Mouse (Mus musculus) limb, embryonic 11.5 days (tissue): ENCODE data around the gene H13. TPM values are rescaled to one million over a fixed set of nuclear protein-coding genes. Genes with fewer than 3 reads are reported as not detected.

Experiments
- ATAC-seq: fragments of 200-750 bp; cut with Nextera tagmentation; 2 replicates; pipeline ENCODE4 v1.8.0; 2017; ENCODE audit warnings: low read depth; ENCODE audit not compliant: insufficient number of reproducible peaks, low FRiP score, low TSS enrichment
- DNase-seq: peaks from one replicate; pipeline ENCODE4 v3.0.0-alpha.2; 2015; ENCODE audit warnings: low spot score
- H3K27ac ChIP-seq: fragments of 300-500 bp; sonication (generic); replicated peaks from 2 replicates; pipeline ENCODE4 v1.5.1; 2014; ENCODE audit warnings: low read depth, mild to moderate bottlenecking, low read length
- H3K27me3 ChIP-seq: fragments of 300-500 bp; sonication (generic); 2 replicates; pipeline ENCODE4 v1.6.1; 2014; ENCODE audit warnings: mild to moderate bottlenecking, low read length, mixed read lengths; ENCODE audit not compliant: control insufficient read depth, insufficient read depth
- H3K36me3 ChIP-seq: fragments of 300-500 bp; sonication (generic); 2 replicates; pipeline ENCODE4 v1.6.1; 2014; ENCODE audit warnings: mild to moderate bottlenecking, low read length, moderate library complexity, mixed read lengths; ENCODE audit not compliant: control insufficient read depth, insufficient read depth
- H3K4me1 ChIP-seq: fragments of 300-500 bp; sonication (generic); 2 replicates; pipeline ENCODE4 v1.6.1; 2014; ENCODE audit warnings: low read length, mixed read lengths; ENCODE audit not compliant: control insufficient read depth, insufficient read depth
- H3K4me2 ChIP-seq: fragments of 300-500 bp; sonication (generic); 2 replicates; pipeline ENCODE4 v1.6.1; 2014; ENCODE audit warnings: low read depth, mild to moderate bottlenecking, moderate library complexity; ENCODE audit not compliant: severe bottlenecking
- H3K4me3 ChIP-seq: fragments of 300-500 bp; sonication (generic); 2 replicates; pipeline ENCODE4 v1.5.1; 2014; ENCODE audit warnings: low read depth, low read length
- H3K9ac ChIP-seq: fragments of 300-500 bp; sonication (generic); 2 replicates; pipeline ENCODE4 v1.6.1; 2014; ENCODE audit warnings: mild to moderate bottlenecking, low read length
- H3K9me3 ChIP-seq: fragments of 300-500 bp; sonication (generic); 2 replicates; pipeline ENCODE4 v1.6.1; 2016; ENCODE audit warnings: low read length; ENCODE audit not compliant: control insufficient read depth
- WGBS: fragments of 180-500 bp; shearing (Covaris S2); extraction: QIAGEN DNeasy Blood & Tissue Kit; methylation state at CpG from one replicate; pipeline ENCODE4 v1.1.7; 2014; 5-methylcytosine and 5-hydroxymethylcytosine counted together
- polyA plus RNA-seq: library from polyadenylated mRNA; unstranded; fragments of >200 nt; fragmentation: Nextera tagmentation; extraction: Ambion mirVana; gene quantifications from 2 replicates; pipeline ENCODE4 v1.2.1, GENCODE M21; 2014

The H13 gene
- polyA plus RNA-seq = 123 and 126 TPM in 2 replicates

- H3K27me3 ChIP-seq = no peaks in the 10 kb centered on the region
- H3K4me3 ChIP-seq = peak within 1 kb of the TSS; percentile 100
- peaks cover 17% of the 10 kb centered on the region for H3K4me1 ChIP-seq
- peak; percentile 96 for DNase-seq
- no peaks in the 10 kb centered on the region for H3K9me3 ChIP-seq
- H3K4me2 ChIP-seq = peak within 1 kb of the TSS; percentile 87
- under 1% methylated on average over 35 of the region's 35 CpGs for WGBS
- no peaks in the 10 kb centered on the region for H3K36me3 ChIP-seq
- peak within 1 kb of the TSS; percentile 91 for H3K27ac ChIP-seq
- peak; percentile 80 for ATAC-seq
- peak within 1 kb of the TSS; percentile 98 for H3K9ac ChIP-seq
Observed at GRCm38 (mm10) chr2:152669256-152669638, at the start of gene H13. Gene H13 (plus strand): TSS chr2:152669461.

DNA sequence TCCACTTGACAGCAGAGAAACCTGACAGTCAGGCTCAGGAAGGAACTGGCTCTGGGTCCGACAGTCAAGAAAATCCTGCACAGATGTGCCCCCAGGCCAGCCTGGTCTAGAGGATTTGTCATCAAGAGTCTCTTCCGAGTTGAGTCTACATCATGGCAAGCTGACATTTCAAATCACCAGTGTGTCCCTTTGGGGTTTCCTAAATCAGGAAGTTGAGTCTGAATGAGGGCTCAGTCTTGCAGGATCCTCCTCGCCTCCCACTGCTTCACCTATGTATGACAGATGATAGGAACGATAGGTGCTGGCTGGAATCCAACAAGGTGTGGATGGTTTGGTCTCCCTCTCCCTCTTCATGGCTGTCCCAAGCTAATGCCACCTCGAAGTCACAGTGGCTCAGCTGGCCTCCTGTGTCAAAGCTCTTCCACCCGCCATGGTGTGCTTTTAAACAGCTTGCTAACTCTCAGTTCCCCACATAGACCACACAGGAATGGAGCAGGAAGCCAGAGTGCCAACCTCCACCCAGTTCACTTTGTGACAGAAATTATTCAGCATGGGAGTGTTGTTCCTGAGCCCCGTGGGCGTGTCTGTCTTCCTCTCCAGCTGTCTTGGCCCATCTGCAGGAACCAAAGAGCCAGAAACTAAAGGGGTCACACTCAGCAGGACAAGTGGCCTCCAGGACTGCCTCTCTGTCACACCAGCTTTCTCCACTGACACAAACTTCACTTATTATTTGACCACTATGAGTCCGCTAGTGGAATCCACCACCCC, 48.7 kb upstream of the H13 start:
- Histone ChIP-seq H3K27me3 (peaks cover 4% of the 10 kb centered on the region), H3K9me3 (no peaks in the 10 kb centered on the region), H3K36me3 (no peaks in the 10 kb centered on the region), H3K4me1 (no peaks in the 10 kb centered on the region), H3K4me3 (no peak overlapping the region), H3K9ac (no peak overlapping the region), H3K4me2 (no peak overlapping the region), H3K27ac (no peak overlapping the region)
- ATAC-seq (no peak), DNase-seq (no peak)
- 73% methylated on average over 9 of the region's 9 CpGs for WGBS

DNA sequence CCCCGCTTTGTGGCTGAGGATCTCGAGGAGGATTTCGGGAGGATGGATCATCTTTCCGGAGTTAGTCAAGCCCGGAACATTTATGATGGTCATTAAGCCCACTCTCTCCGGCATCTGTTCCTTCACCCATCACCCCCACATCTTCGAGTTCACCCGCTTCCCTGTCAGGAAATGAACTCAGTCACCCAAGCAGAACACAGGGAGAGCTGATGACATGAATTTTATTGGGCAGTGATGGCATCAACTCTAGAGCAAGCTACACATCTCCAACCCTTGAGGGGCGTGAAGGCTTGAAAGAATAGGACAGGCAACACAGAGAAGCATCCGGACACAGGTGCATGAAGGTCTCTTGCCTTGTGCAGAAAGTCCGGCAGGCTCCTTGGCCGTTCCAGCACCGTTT, 47.1 kb upstream of the H13 start:
- Histone ChIP-seq H3K36me3 (no peaks in the 10 kb centered on the region), H3K4me1 (0 out of 2 replicates have a peak, but pooled peaks cover 5% of the 10 kb centered on the region), H3K27me3 (peaks cover 20% of the 10 kb centered on the region), H3K4me3 (no peak overlapping the region), H3K27ac (no peak overlapping the region), H3K9ac (no peak overlapping the region), H3K4me2 (no peak overlapping the region), H3K9me3 (no peaks in the 10 kb centered on the region)
- WGBS = 85% methylated on average over 13 of the region's 13 CpGs
- DNase-seq = no peak
- ATAC-seq = no peak

GRCm38 (mm10) chr2:152622953-152623352, 46.3 kb upstream of the H13 start, which contains the start of gene Defb25:
Gene Defb25 (minus strand): TSS chr2:152623053.
- DNase-seq (no peak), ATAC-seq (no peak)
- WGBS = 78% methylated on average over 7 of the region's 7 CpGs
- H3K4me2 ChIP-seq = no peak within 1 kb of the TSS
- no peaks in the 10 kb centered on the region for H3K9me3 ChIP-seq
- H3K27ac ChIP-seq = no peak within 1 kb of the TSS
- H3K27me3 ChIP-seq = peaks cover 26% of the 10 kb centered on the region
- H3K9ac ChIP-seq = no peak within 1 kb of the TSS
- H3K36me3 ChIP-seq = no peaks in the 10 kb centered on the region
- 0 out of 2 replicates have a peak, but pooled peaks cover 8% of the 10 kb centered on the region for H3K4me1 ChIP-seq
- no peak within 1 kb of the TSS for H3K4me3 ChIP-seq

DNA sequence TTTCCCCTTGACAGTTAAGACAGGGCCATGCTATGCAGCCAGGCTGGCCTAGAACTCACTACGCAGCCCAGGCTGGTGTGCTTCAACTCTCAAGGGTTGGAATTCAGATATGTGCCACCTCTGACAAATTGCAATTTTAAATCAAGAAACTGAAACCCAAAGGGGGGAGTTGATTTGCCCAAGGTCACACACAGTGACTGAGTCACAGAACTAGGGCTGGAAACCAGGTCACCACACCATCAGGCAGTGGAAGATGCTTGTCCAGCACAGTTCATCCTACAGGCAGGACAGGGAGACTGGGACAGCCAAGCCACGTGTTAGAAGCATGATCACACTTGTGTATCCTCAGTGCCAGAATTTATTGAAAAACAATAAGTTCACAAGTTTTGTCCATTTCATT, 44.7 kb upstream of the H13 start:
- H3K27ac ChIP-seq = no peak overlapping the region
- H3K9me3 ChIP-seq = no peaks in the 10 kb centered on the region
- DNase-seq = no peak
- no peak overlapping the region for H3K4me3 ChIP-seq
- H3K27me3 ChIP-seq = peaks cover 38% of the 10 kb centered on the region
- no peak for ATAC-seq
- no peaks in the 10 kb centered on the region for H3K36me3 ChIP-seq
- no peak overlapping the region for H3K4me2 ChIP-seq
- 83% methylated on average over 2 of the region's 2 CpGs for WGBS
- H3K9ac ChIP-seq = no peak overlapping the region
- H3K4me1 ChIP-seq = 0 out of 2 replicates have a peak, but pooled peaks cover 8% of the 10 kb centered on the region

- no peak overlapping the region for H3K4me2 ChIP-seq
- no peaks in the 10 kb centered on the region for H3K9me3 ChIP-seq
- H3K9ac ChIP-seq = no peak overlapping the region
- DNase-seq (no peak), ATAC-seq (no peak)
- H3K4me3 ChIP-seq = no peak overlapping the region
- 26% methylated on average over 1 of the region's 1 CpGs for WGBS
- H3K27ac ChIP-seq = no peak overlapping the region
- peaks cover 38% of the 10 kb centered on the region for H3K27me3 ChIP-seq
- 0 out of 2 replicates have a peak, but pooled peaks cover 8% of the 10 kb centered on the region for H3K4me1 ChIP-seq
- H3K36me3 ChIP-seq = no peaks in the 10 kb centered on the region
Observed at GRCm38 (mm10) chr2:152625256-152625655, 44.0 kb upstream of the H13 start.

GRCm38 (mm10) chr2:152626774-152627591, 42.3 kb upstream of the H13 start, which contains the start of gene Rem1:
Gene Rem1 (plus strand): TSS chr2:152626951.
- DNase-seq = peak; percentile 63
- H3K4me2 ChIP-seq = peak within 1 kb of the TSS; percentile 51
- H3K27ac ChIP-seq = no peak within 1 kb of the TSS
- H3K27me3 ChIP-seq = peaks cover 38% of the 10 kb centered on the region
- no peaks in the 10 kb centered on the region for H3K9me3 ChIP-seq
- H3K9ac ChIP-seq = peak within 1 kb of the TSS; percentile 52
- 0 out of 2 replicates have a peak, but pooled peaks cover 8% of the 10 kb centered on the region for H3K4me1 ChIP-seq
- peak within 1 kb of the TSS; percentile 35 for H3K4me3 ChIP-seq
- no peaks in the 10 kb centered on the region for H3K36me3 ChIP-seq
- WGBS = 2% methylated on average over 57 of the region's 59 CpGs
- peak; percentile 56; the same call in 1 of the 2 replicates for ATAC-seq

- Histone ChIP-seq H3K36me3 (no peaks in the 10 kb centered on the region), H3K9ac (no peak overlapping the region), H3K4me3 (no peak overlapping the region), H3K27me3 (peaks cover 38% of the 10 kb centered on the region), H3K27ac (no peak overlapping the region), H3K4me1 (peaks cover 8% of the 10 kb centered on the region; the same call in 1 of the 2 replicates), H3K9me3 (no peaks in the 10 kb centered on the region), H3K4me2 (peak overlapping the region; percentile 11; the same call in 1 of the 2 replicates)
- DNase-seq (no peak), ATAC-seq (no peak)
- 42% methylated on average over 17 of the region's 17 CpGs for WGBS
Observed at GRCm38 (mm10) chr2:152628066-152628465, 41.2 kb upstream of the H13 start.
